Mouse (Mus musculus): ENCODE results near the gene Lypd6. TPM values are rescaled to one million over a fixed set of nuclear protein-coding genes. Genes with fewer than 3 reads are reported as not detected.
A peak's percentile ranks its signal among the peaks of the same experiment; 100 is the strongest.

Lypd6 gene
- polyA plus RNA-seq, 1 experiment from 2014 or later, result 8.4 TPM

DNA sequence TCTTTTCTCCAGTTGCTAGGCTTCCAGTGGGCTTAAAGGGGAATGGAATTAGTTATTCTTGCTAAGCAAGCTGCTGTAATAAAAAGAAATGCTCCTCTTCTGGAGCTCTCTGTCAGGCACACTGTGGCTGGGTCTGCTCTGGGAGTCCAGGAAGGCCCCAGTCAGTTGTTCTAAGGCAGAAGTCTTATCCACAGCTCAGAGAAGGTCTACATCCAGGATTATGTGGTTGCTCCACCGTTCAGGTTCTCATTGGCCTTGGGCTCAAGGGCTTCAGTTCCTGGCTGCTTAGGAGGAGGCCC, 34.9 kb downstream of the Lypd6 start:
- Histone ChIP-seq H3K36me3 (ENCODE audit: control insufficient read depth, insufficient read depth, low read length) (no peaks in the 10 kb centered on the region), H3K4me1 (ENCODE audit: control insufficient read depth, insufficient read depth, low read length) (peaks cover 19% of the 10 kb centered on the region), H3K9ac (replicated peaks; ENCODE audit: low read length) (no peak overlapping the region), H3K27ac (replicated peaks; ENCODE audit: low read depth, low read length) (peak overlapping the region; percentile 26), H3K4me3 (replicated peaks; ENCODE audit: low read depth, low read length) (no peak overlapping the region), H3K4me2 (ENCODE audit: low read length) (no peak overlapping the region), H3K9me3 (ENCODE audit: control insufficient read depth, low read length) (no peaks in the 10 kb centered on the region), H3K27me3 (ENCODE audit: control insufficient read depth, insufficient read depth, low read length) (no peaks in the 10 kb centered on the region)
- ATAC-seq (ENCODE audit: low FRiP score, low TSS enrichment), result no peak; the same call in 1 of the 2 replicates
- peak; percentile 28 for DNase-seq
- 40% methylated on average over 1 of the region's 1 CpGs for WGBS

- Histone ChIP-seq H3K36me3 (ENCODE audit: control insufficient read depth, insufficient read depth, low read length) (no peaks in the 10 kb centered on the region), H3K4me1 (ENCODE audit: control insufficient read depth, insufficient read depth, low read length) (peaks cover 19% of the 10 kb centered on the region), H3K4me3 (replicated peaks; ENCODE audit: low read depth, low read length) (no peak overlapping the region), H3K27me3 (ENCODE audit: control insufficient read depth, insufficient read depth, low read length) (no peaks in the 10 kb centered on the region), H3K9me3 (ENCODE audit: control insufficient read depth, low read length) (no peaks in the 10 kb centered on the region), H3K27ac (replicated peaks; ENCODE audit: low read depth, low read length) (no peak overlapping the region), H3K4me2 (ENCODE audit: low read length) (no peak overlapping the region), H3K9ac (replicated peaks; ENCODE audit: low read length) (no peak overlapping the region)
- WGBS, result 74% methylated on average over 7 of the region's 7 CpGs
- no peak for DNase-seq
- no peak for ATAC-seq (ENCODE audit: low FRiP score, low TSS enrichment)
Observed at GRCm38 (mm10) chr2:50103850-50104503, 37.7 kb downstream of the Lypd6 start.

GRCm38 (mm10) chr2:50105590-50105989, 39.4 kb downstream of the Lypd6 start:
- ATAC-seq (ENCODE audit: low FRiP score, low TSS enrichment) (no peak), DNase-seq (no peak)
- H3K27me3 ChIP-seq (ENCODE audit: control insufficient read depth, insufficient read depth, low read length), result no peaks in the 10 kb centered on the region
- H3K9ac ChIP-seq (replicated peaks; ENCODE audit: low read length), result no peak overlapping the region
- no peak overlapping the region for H3K4me2 ChIP-seq (ENCODE audit: low read length)
- H3K36me3 ChIP-seq (ENCODE audit: control insufficient read depth, insufficient read depth, low read length), result no peaks in the 10 kb centered on the region
- no peaks in the 10 kb centered on the region for H3K9me3 ChIP-seq (ENCODE audit: control insufficient read depth, low read length)
- 83% methylated on average over 3 of the region's 3 CpGs for WGBS
- H3K27ac ChIP-seq (replicated peaks; ENCODE audit: low read depth, low read length), result no peak overlapping the region
- no peak overlapping the region for H3K4me3 ChIP-seq (replicated peaks; ENCODE audit: low read depth, low read length)
- H3K4me1 ChIP-seq (ENCODE audit: control insufficient read depth, insufficient read depth, low read length), result peaks cover 15% of the 10 kb centered on the region

GRCm38 (mm10) chr2:50105992-50106391, 39.8 kb downstream of the Lypd6 start:
- no peak overlapping the region for H3K9ac ChIP-seq (replicated peaks; ENCODE audit: low read length)
- H3K4me2 ChIP-seq (ENCODE audit: low read length), result no peak overlapping the region
- H3K27ac ChIP-seq (replicated peaks; ENCODE audit: low read depth, low read length), result no peak overlapping the region
- H3K4me3 ChIP-seq (replicated peaks; ENCODE audit: low read depth, low read length), result no peak overlapping the region
- no peaks in the 10 kb centered on the region for H3K27me3 ChIP-seq (ENCODE audit: control insufficient read depth, insufficient read depth, low read length)
- 96% methylated on average over 3 of the region's 3 CpGs for WGBS
- no peaks in the 10 kb centered on the region for H3K36me3 ChIP-seq (ENCODE audit: control insufficient read depth, insufficient read depth, low read length)
- no peaks in the 10 kb centered on the region for H3K9me3 ChIP-seq (ENCODE audit: control insufficient read depth, low read length)
- peaks cover 11% of the 10 kb centered on the region for H3K4me1 ChIP-seq (ENCODE audit: control insufficient read depth, insufficient read depth, low read length)
- no peak for ATAC-seq (ENCODE audit: low FRiP score, low TSS enrichment)
- DNase-seq, result no peak

DNA sequence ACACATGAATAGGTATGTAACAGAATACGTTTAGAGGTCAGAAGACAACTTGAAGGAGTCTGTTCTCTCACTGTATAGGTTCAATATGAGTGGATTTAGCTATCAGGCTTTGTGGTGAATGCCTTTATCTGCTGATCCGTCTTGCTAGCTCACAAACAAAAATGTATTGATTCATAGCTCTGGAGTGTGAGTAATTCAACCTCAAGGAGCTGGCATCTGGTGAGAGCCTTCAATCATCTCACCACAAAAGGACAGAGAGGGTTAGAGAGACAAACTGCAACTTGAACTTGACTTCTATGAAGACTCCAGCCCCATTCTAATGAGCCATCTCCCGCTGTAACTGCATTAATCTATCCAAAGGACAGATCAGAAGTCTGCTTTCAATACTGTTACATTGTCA, 40.6 kb downstream of the Lypd6 start:
- WGBS, result 77% methylated on average over 3 of the region's 3 CpGs
- no peak for DNase-seq

GRCm38 (mm10) chr2:50110167-50110566, 43.9 kb downstream of the Lypd6 start:
- Histone ChIP-seq H3K4me1 (ENCODE audit: control insufficient read depth, insufficient read depth, low read length) (peaks cover 5% of the 10 kb centered on the region; the same call in 1 of the 2 replicates), H3K4me2 (ENCODE audit: low read length) (no peak overlapping the region), H3K27ac (replicated peaks; ENCODE audit: low read depth, low read length) (0 out of 2 replicates have a peak overlapping the region, but pooled peaks have one; percentile 8), H3K36me3 (ENCODE audit: control insufficient read depth, insufficient read depth, low read length) (no peaks in the 10 kb centered on the region), H3K9me3 (ENCODE audit: control insufficient read depth, low read length) (no peaks in the 10 kb centered on the region), H3K27me3 (ENCODE audit: control insufficient read depth, insufficient read depth, low read length) (no peaks in the 10 kb centered on the region), H3K9ac (replicated peaks; ENCODE audit: low read length) (no peak overlapping the region), H3K4me3 (replicated peaks; ENCODE audit: low read depth, low read length) (no peak overlapping the region)
- no peak for ATAC-seq (ENCODE audit: low FRiP score, low TSS enrichment)
- DNase-seq, result peak; percentile 28
- 65% methylated on average over 10 of the region's 10 CpGs for WGBS

More for the DNA sequence above, 40.6 kb downstream of the Lypd6 start:
- Histone ChIP-seq H3K4me3 (replicated peaks; ENCODE audit: low read depth, low read length) (no peak overlapping the region), H3K9me3 (ENCODE audit: control insufficient read depth, low read length) (no peaks in the 10 kb centered on the region), H3K9ac (replicated peaks; ENCODE audit: low read length) (no peak overlapping the region), H3K27ac (replicated peaks; ENCODE audit: low read depth, low read length) (no peak overlapping the region), H3K4me1 (ENCODE audit: control insufficient read depth, insufficient read depth, low read length) (peaks cover 5% of the 10 kb centered on the region; the same call in 1 of the 2 replicates), H3K4me2 (ENCODE audit: low read length) (no peak overlapping the region), H3K27me3 (ENCODE audit: control insufficient read depth, insufficient read depth, low read length) (no peaks in the 10 kb centered on the region), H3K36me3 (ENCODE audit: control insufficient read depth, insufficient read depth, low read length) (no peaks in the 10 kb centered on the region)
- ATAC-seq (ENCODE audit: low FRiP score, low TSS enrichment), result no peak

- H3K9me3 ChIP-seq (ENCODE audit: control insufficient read depth, low read length), result no peaks in the 10 kb centered on the region
- 73% methylated on average over 3 of the region's 3 CpGs for WGBS
- no peaks in the 10 kb centered on the region for H3K27me3 ChIP-seq (ENCODE audit: control insufficient read depth, insufficient read depth, low read length)
- DNase-seq, result no peak
- no peaks in the 10 kb centered on the region for H3K36me3 ChIP-seq (ENCODE audit: control insufficient read depth, insufficient read depth, low read length)
- no peak for ATAC-seq (ENCODE audit: low FRiP score, low TSS enrichment)
- peaks cover 5% of the 10 kb centered on the region; the same call in 1 of the 2 replicates for H3K4me1 ChIP-seq (ENCODE audit: control insufficient read depth, insufficient read depth, low read length)
- no peak overlapping the region for H3K27ac ChIP-seq (replicated peaks; ENCODE audit: low read depth, low read length)
- H3K4me3 ChIP-seq (replicated peaks; ENCODE audit: low read depth, low read length), result no peak overlapping the region
- no peak overlapping the region for H3K9ac ChIP-seq (replicated peaks; ENCODE audit: low read length)
- no peak overlapping the region for H3K4me2 ChIP-seq (ENCODE audit: low read length)
Observed at GRCm38 (mm10) chr2:50111169-50111568, 44.9 kb downstream of the Lypd6 start.

DNA sequence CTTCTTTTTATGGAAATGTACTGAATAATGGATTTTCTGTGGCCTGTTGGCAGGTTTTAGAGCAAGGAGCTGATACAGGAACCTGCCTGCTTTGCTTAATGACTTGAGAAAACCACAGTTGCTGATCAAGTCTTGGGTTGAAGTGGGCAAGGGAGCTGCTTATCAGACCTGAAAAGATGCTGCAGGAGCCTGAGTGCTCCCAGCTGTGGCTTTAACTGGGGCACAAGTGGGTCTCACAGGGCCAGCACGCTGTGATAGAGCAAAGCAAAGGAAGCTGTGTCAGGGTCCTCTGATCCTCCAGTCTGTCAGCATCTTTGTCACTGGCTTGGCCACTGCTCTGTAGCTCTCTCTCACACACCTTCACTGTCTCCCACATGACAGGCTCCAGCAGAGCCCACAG, 45.4 kb downstream of the Lypd6 start:
- Histone ChIP-seq H3K36me3 (ENCODE audit: control insufficient read depth, insufficient read depth, low read length) (no peaks in the 10 kb centered on the region), H3K4me3 (replicated peaks; ENCODE audit: low read depth, low read length) (no peak overlapping the region), H3K4me1 (ENCODE audit: control insufficient read depth, insufficient read depth, low read length) (peaks cover 5% of the 10 kb centered on the region; the same call in 1 of the 2 replicates), H3K27me3 (ENCODE audit: control insufficient read depth, insufficient read depth, low read length) (no peaks in the 10 kb centered on the region), H3K9me3 (ENCODE audit: control insufficient read depth, low read length) (no peaks in the 10 kb centered on the region), H3K9ac (replicated peaks; ENCODE audit: low read length) (no peak overlapping the region), H3K27ac (replicated peaks; ENCODE audit: low read depth, low read length) (no peak overlapping the region), H3K4me2 (ENCODE audit: low read length) (no peak overlapping the region)
- no peak for ATAC-seq (ENCODE audit: low FRiP score, low TSS enrichment)
- 55% methylated on average over 1 of the region's 1 CpGs for WGBS
- DNase-seq, result no peak

GRCm38 (mm10) chr2:50112427-50112826, 46.2 kb downstream of the Lypd6 start:
- Histone ChIP-seq H3K4me1 (ENCODE audit: control insufficient read depth, insufficient read depth, low read length) (peaks cover 5% of the 10 kb centered on the region; the same call in 1 of the 2 replicates), H3K27me3 (ENCODE audit: control insufficient read depth, insufficient read depth, low read length) (no peaks in the 10 kb centered on the region), H3K36me3 (ENCODE audit: control insufficient read depth, insufficient read depth, low read length) (no peaks in the 10 kb centered on the region), H3K4me3 (replicated peaks; ENCODE audit: low read depth, low read length) (no peak overlapping the region), H3K4me2 (ENCODE audit: low read length) (no peak overlapping the region), H3K27ac (replicated peaks; ENCODE audit: low read depth, low read length) (no peak overlapping the region), H3K9ac (replicated peaks; ENCODE audit: low read length) (no peak overlapping the region), H3K9me3 (ENCODE audit: control insufficient read depth, low read length) (no peaks in the 10 kb centered on the region)
- 89% methylated on average over 5 of the region's 5 CpGs for WGBS
- DNase-seq (no peak), ATAC-seq (ENCODE audit: low FRiP score, low TSS enrichment) (no peak)

All from midbrain, embryonic 14.5 days (tissue).